Mouse (Mus musculus) heart, embryonic 16.5 days (tissue): ENCODE data around the gene Oxa1l. TPM values are rescaled to one million over a fixed set of nuclear protein-coding genes. Genes with fewer than 3 reads are reported as not detected.

ENCODE experiments used
- ATAC-seq: fragments of 200-750 bp; cut with Nextera tagmentation; replicated peaks from 2 replicates; pipeline ENCODE4 v1.8.0; 2017; ENCODE audit warnings: moderate number of reproducible peaks; ENCODE audit not compliant: insufficient read depth, low FRiP score; ENCODE audit errors: extremely low read depth
- H3K27ac ChIP-seq: fragments of 300-500 bp; sonication (generic); 2 replicates; pipeline ENCODE4 v1.5.1; 2014; ENCODE audit warnings: mild to moderate bottlenecking, low read length, control low read depth, moderate library complexity
- H3K27me3 ChIP-seq: fragments of 300-500 bp; sonication (generic); 2 replicates; pipeline ENCODE4 v1.6.1; 2014; ENCODE audit warnings: low read length, mixed read lengths; ENCODE audit not compliant: control insufficient read depth, insufficient read depth
- H3K36me3 ChIP-seq: fragments of 300-500 bp; sonication (generic); 2 replicates; pipeline ENCODE4 v1.6.1; 2014; ENCODE audit not compliant: control insufficient read depth, insufficient read depth
- H3K4me1 ChIP-seq: fragments of 300-500 bp; sonication (generic); 2 replicates; pipeline ENCODE4 v1.6.1; 2014; ENCODE audit warnings: low read length, mixed read lengths; ENCODE audit not compliant: control insufficient read depth, insufficient read depth
- H3K4me2 ChIP-seq: fragments of 300-500 bp; sonication (generic); 2 replicates; pipeline ENCODE4 v1.6.1; 2014; ENCODE audit warnings: low read depth, mild to moderate bottlenecking, control low read depth, low read length
- H3K4me3 ChIP-seq: fragments of 300-500 bp; sonication (generic); 2 replicates; pipeline ENCODE4 v1.5.1; 2014; ENCODE audit warnings: mild to moderate bottlenecking, control low read depth, low read length
- H3K9ac ChIP-seq: fragments of 300-500 bp; sonication (generic); 2 replicates; pipeline ENCODE4 v1.6.1; 2014; ENCODE audit warnings: low read length, control low read depth
- H3K9me3 ChIP-seq: fragments of 300-500 bp; sonication (generic); replicated peaks from 2 replicates; pipeline ENCODE4 v1.6.1; 2016; ENCODE audit warnings: low read length; ENCODE audit not compliant: control insufficient read depth
- WGBS: fragments of 180-500 bp; shearing (Covaris S2); extraction: QIAGEN DNeasy Blood & Tissue Kit; methylation state at CpG from one replicate; pipeline ENCODE4 v1.1.7; 2014; 5-methylcytosine and 5-hydroxymethylcytosine counted together
- polyA plus RNA-seq: library from polyadenylated mRNA; unstranded; fragments of >200 nt; fragmentation: Nextera tagmentation; extraction: Ambion mirVana; gene quantifications from 2 replicates; pipeline ENCODE4 v1.2.1, GENCODE M21; 2015

The Oxa1l gene
- polyA plus RNA-seq = 63.1 and 66.5 TPM in 2 replicates

- no peaks in the 10 kb centered on the region for H3K9me3 ChIP-seq
- H3K9ac ChIP-seq = peak within 1 kb of the TSS; percentile 87
- no peaks in the 10 kb centered on the region for H3K27me3 ChIP-seq
- peak within 1 kb of the TSS; percentile 74 for H3K4me3 ChIP-seq
- under 1% methylated on average over 48 of the region's 48 CpGs for WGBS
- H3K4me1 ChIP-seq = peaks cover 12% of the 10 kb centered on the region
- peaks cover 19% of the 10 kb centered on the region for H3K36me3 ChIP-seq
- peak within 1 kb of the TSS; percentile 78 for H3K27ac ChIP-seq
- H3K4me2 ChIP-seq = peak within 1 kb of the TSS; percentile 92
- peak; percentile 90 for ATAC-seq
These were observed at the start of gene Oxa1l for GRCm38 (mm10) chr14:54360577-54361340. Gene Oxa1l (plus strand): TSS chr14:54360834.

- no peak for ATAC-seq
- 41% methylated on average over 3 of the region's 3 CpGs for WGBS
- no peak overlapping the region for H3K4me2 ChIP-seq
- no peak overlapping the region for H3K9ac ChIP-seq
- H3K9me3 ChIP-seq = no peaks in the 10 kb centered on the region
- H3K36me3 ChIP-seq = no peaks in the 10 kb centered on the region
- no peaks in the 10 kb centered on the region for H3K4me1 ChIP-seq
- H3K27me3 ChIP-seq = no peaks in the 10 kb centered on the region
- H3K27ac ChIP-seq = no peak overlapping the region
- H3K4me3 ChIP-seq = no peak overlapping the region
These were observed 48.9 kb upstream of the Oxa1l start for GRCm38 (mm10) chr14:54311763-54312162.

GRCm38 (mm10) chr14:54321556-54322376 lies 38.9 kb upstream of the Oxa1l start:
- Histone ChIP-seq H3K27me3 (no peaks in the 10 kb centered on the region), H3K36me3 (no peaks in the 10 kb centered on the region), H3K9me3 (no peaks in the 10 kb centered on the region), H3K4me1 (no peaks in the 10 kb centered on the region), H3K9ac (no peak overlapping the region), H3K4me3 (no peak overlapping the region), H3K4me2 (no peak overlapping the region), H3K27ac (no peak overlapping the region)
- no peak for ATAC-seq
- WGBS = 50% methylated on average over 18 of the region's 18 CpGs

- no peaks in the 10 kb centered on the region for H3K27me3 ChIP-seq
- 71% methylated on average over 5 of the region's 5 CpGs for WGBS
- no peaks in the 10 kb centered on the region for H3K36me3 ChIP-seq
- no peak overlapping the region for H3K27ac ChIP-seq
- no peak overlapping the region for H3K4me3 ChIP-seq
- H3K4me1 ChIP-seq = no peaks in the 10 kb centered on the region
- H3K4me2 ChIP-seq = no peak overlapping the region
- ATAC-seq = no peak
- no peak overlapping the region for H3K9ac ChIP-seq
- H3K9me3 ChIP-seq = no peaks in the 10 kb centered on the region
These were observed 36.1 kb upstream of the Oxa1l start for GRCm38 (mm10) chr14:54324486-54324885.

GRCm38 (mm10) chr14:54328548-54328947 lies 32.1 kb upstream of the Oxa1l start:
- Histone ChIP-seq H3K36me3 (no peaks in the 10 kb centered on the region), H3K4me1 (peaks cover 10% of the 10 kb centered on the region), H3K27ac (no peak overlapping the region), H3K4me3 (no peak overlapping the region), H3K9ac (no peak overlapping the region), H3K9me3 (no peaks in the 10 kb centered on the region), H3K4me2 (no peak overlapping the region), H3K27me3 (no peaks in the 10 kb centered on the region)
- no peak for ATAC-seq
- WGBS = 74% methylated on average over 2 of the region's 2 CpGs

GRCm38 (mm10) chr14:54329201-54329600 lies 31.4 kb upstream of the Oxa1l start:
- Histone ChIP-seq H3K36me3 (no peaks in the 10 kb centered on the region), H3K4me1 (peaks cover 14% of the 10 kb centered on the region), H3K4me2 (no peak overlapping the region), H3K9ac (no peak overlapping the region), H3K27ac (no peak overlapping the region), H3K9me3 (no peaks in the 10 kb centered on the region), H3K4me3 (no peak overlapping the region), H3K27me3 (no peaks in the 10 kb centered on the region)
- WGBS = 35% methylated on average over 9 of the region's 9 CpGs
- no peak for ATAC-seq

- H3K27ac ChIP-seq = no peak overlapping the region
- no peaks in the 10 kb centered on the region for H3K9me3 ChIP-seq
- no peaks in the 10 kb centered on the region for H3K27me3 ChIP-seq
- 83% methylated on average over 1 of the region's 1 CpGs for WGBS
- peaks cover 14% of the 10 kb centered on the region for H3K4me1 ChIP-seq
- no peaks in the 10 kb centered on the region for H3K36me3 ChIP-seq
- no peak overlapping the region for H3K4me3 ChIP-seq
- H3K9ac ChIP-seq = no peak overlapping the region
- no peak overlapping the region for H3K4me2 ChIP-seq
- no peak for ATAC-seq
These were observed 29.5 kb upstream of the Oxa1l start for GRCm38 (mm10) chr14:54331178-54331577.

- H3K4me2 ChIP-seq = no peak overlapping the region
- H3K27ac ChIP-seq = no peak overlapping the region; the same call in 1 of the 2 replicates
- no peaks in the 10 kb centered on the region for H3K9me3 ChIP-seq
- ATAC-seq = no peak
- H3K4me3 ChIP-seq = no peak overlapping the region
- no peak overlapping the region for H3K9ac ChIP-seq
- peaks cover 14% of the 10 kb centered on the region for H3K4me1 ChIP-seq
- no peaks in the 10 kb centered on the region for H3K27me3 ChIP-seq
- WGBS = 81% methylated on average over 5 of the region's 5 CpGs
- no peaks in the 10 kb centered on the region for H3K36me3 ChIP-seq
These were observed 28.2 kb upstream of the Oxa1l start for GRCm38 (mm10) chr14:54332176-54333074.
